Mouse (Mus musculus) olfactory bulb, adult 2 months (tissue): ENCODE measurements around the gene Zfhx3.

Source experiments
- CTCF ChIP-seq: fragments of 200-500 bp; IDR thresholded peaks from 2 replicates; pipeline ENCODE4 v1.5.1; 2012; ENCODE audit warnings: low read depth, mild to moderate bottlenecking, low read length, moderate library complexity; ENCODE audit not compliant: insufficient read depth
- POLR2A ChIP-seq: fragments of 200-500 bp; IDR thresholded peaks from 2 replicates; pipeline ENCODE4 v1.6.1; 2012; ENCODE audit warnings: mild to moderate bottlenecking, low read depth, low read length, moderate library complexity; ENCODE audit not compliant: insufficient read depth

DNA sequence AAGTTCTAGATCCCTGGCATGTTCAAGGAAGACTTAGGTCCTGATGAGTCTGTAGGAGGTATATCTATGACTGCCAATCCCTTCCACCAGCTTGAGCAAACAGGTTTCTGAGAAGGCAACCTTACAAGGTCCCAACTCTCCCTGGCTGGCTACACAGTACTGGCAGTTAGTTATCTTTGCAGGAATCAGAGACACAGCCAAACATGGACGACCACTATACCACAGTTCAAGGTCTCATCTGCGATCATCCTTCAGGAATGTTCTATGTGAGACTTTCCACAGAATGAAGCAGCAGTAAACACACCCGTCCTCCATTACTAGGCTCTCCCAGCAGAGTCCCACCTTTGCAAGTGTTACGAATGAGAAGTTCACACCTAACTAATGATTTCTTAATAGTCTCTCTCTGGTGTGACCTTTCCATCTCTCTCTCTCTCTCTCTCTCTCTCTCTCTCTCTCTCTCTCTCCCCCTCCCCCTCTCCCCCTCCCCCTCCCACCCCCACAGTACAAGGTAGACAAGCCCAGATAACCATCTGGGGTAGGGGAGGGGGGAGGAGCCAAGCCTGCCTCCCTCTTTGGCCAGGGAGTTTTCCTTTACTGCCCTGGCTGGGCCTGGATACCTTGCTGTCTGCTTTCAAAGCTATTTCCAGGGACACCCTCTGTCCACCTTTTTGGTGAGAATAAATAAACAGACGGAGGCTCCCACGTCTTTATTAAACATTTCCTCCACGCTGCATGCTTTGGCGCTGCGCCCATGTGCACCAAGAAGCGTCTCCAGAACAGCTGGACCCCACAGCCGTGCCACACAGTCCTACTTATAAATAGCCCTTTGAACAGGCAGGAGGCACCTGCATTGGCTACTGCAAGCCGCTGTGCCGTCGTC is 748.4 kb downstream of the Zfhx3 start:
- no peak for TF ChIP-seq POLR2A
- TF ChIP-seq CTCF, result no peak
